Mouse (Mus musculus) cerebellum, postnatal 4 days (tissue): ENCODE results near the gene Gm17651.

Experiments used
- DNase-seq, 2 experiments: peaks; one replicate each; pipeline ENCODE4 v3.0.0; 2022; ENCODE audit warnings: low spot score in 2 of 2, mixed read lengths in 1 of 2

Gm17651 gene

DNA sequence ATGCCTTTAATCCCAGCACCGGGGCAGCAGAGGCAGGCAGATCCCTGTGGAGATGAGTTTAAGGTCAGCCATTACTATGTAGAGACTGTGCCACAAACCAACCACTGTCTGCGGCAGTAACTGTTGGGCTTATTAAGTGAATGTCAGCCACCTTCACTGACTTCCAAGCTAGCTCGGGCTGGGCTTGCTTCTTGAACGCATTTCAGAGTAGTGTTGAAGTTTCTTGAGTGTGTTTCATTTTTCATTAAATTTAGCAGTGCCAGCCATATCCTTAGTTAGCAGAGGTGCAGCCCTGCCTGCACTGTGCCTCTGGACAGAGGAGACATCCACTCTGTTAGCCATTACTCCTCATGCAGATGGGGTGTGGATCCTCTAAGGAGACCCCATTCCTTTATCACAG is 43.7 kb downstream of the Gm17651 start:
- DNase-seq, result no peak

GRCm38 (mm10) chr3:97629941-97630340 is 44.6 kb downstream of the Gm17651 start:
- DNase-seq, result no peak

DNA sequence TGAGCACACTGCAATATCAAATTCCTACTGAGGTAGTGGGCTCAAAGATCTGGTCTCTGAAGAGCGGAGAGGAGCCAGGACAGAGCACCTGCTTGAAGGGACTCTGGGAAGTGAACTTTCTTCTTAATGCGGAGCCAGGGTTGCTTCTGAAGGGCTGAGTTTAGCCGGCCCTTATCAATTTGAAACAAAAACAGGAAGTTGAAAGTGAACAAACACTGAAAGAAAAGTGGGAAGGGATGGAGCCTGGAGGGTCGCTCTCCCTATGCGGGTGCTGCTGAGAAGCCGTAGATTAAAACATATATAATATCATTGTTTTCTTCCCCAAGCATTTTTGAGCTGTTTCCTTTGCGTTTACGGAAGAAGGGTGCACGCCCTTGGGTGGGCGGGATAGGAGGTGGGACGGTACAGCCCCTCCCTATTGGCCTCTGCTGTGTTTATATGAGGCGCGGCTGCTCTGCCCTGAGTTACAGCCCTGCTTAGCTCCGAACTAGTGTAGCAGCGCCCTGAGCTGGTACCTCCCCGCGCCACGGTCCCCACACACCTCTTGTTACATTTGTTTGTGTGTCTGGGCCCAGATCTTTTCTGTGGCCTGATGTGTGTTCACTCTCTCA is 46.0 kb downstream of the Gm17651 start, which contains the start of gene Fmo5:
TSS of gene Fmo5 (plus strand) at position 414 of the 611 bp plus-strand sequence.
- DNase-seq, result no peak

- DNase-seq, result no peak
Measured at GRCm38 (mm10) chr3:97627893-97628292, 46.6 kb downstream of the Gm17651 start.

GRCm38 (mm10) chr3:97624611-97625010 is 49.9 kb downstream of the Gm17651 start:
- no peak for DNase-seq
